Mouse (Mus musculus) cerebellum, adult 2 months (tissue): Measurements from ENCODE around the gene Coro6.

Source experiments
- CTCF ChIP-seq: fragments of 200-500 bp; IDR thresholded peaks from 2 replicates; pipeline ENCODE4 v1.5.1; 2011; ENCODE audit warnings: low read depth, mild to moderate bottlenecking, control low read depth, low read length, moderate library complexity, borderline replicate concordance; ENCODE audit not compliant: insufficient read depth
- POLR2A ChIP-seq: fragments of 200-500 bp; IDR thresholded peaks from 2 replicates; pipeline ENCODE4 v1.6.1; 2011; ENCODE audit warnings: low read length, control low read depth, borderline replicate concordance; ENCODE audit not compliant: insufficient read depth

DNA sequence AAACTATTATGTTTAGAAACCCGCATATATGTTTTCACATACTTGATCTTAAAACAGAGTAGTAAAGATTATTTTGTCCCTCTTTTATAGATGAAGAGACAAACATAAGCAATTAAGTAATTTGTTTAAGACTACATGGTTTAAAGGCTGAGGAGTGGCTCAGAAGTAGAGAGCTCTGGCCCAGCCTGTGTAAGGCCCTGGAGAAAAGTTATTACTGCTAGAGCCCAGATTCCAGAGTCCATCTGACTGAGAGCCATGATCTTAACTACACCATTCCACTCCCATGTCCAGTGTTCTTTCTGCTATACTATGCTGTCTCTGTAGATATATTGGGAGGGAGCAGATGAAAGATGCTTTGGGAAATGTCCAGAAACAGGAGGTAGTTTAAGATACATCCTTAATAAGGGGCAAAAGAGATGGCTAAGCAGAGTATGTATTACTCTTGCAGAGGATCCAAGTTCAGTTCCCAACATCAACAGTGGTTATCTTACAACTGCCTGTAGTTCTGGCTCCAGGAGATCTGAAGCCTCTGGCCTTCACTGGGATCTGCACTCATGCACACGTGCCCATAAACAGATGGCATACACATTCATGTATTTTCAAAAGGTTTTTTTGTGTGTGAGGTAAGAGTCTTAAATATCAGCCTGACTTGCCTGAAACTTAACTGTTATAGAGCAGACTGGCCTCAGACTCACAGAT is 47.9 kb upstream of the Coro6 start:
- TF ChIP-seq POLR2A (no peak), CTCF (no peak)
